Mouse (Mus musculus) liver, postnatal 0 days (tissue): Measurements from ENCODE around the gene Serpinb7. TPM values are rescaled to one million over a fixed set of nuclear protein-coding genes. Genes with fewer than 3 reads are reported as not detected.
A peak's percentile ranks its signal among the peaks of the same experiment; 100 is the strongest.

Experiments
- ATAC-seq: fragments of 200-750 bp; cut with Nextera tagmentation; 2 replicates; pipeline ENCODE4 v1.8.0; 2017; ENCODE audit warnings: mild to moderate bottlenecking, moderate library complexity
- DNase-seq: peaks from one replicate; pipeline ENCODE4 v3.0.0-alpha.2; 2016
- H3K27ac ChIP-seq: fragments of 300-500 bp; sonication (generic); 2 replicates; pipeline ENCODE4 v1.5.1; 2014; ENCODE audit warnings: antibody characterized with exemption, moderate library complexity, mild to moderate bottlenecking, low read depth
- H3K27me3 ChIP-seq: fragments of 300-500 bp; sonication (generic); 2 replicates; pipeline ENCODE4 v1.6.1; 2014; ENCODE audit warnings: low read length, control low read depth, mixed read lengths; ENCODE audit not compliant: insufficient read depth
- H3K36me3 ChIP-seq: fragments of 300-500 bp; sonication (generic); replicated peaks from 2 replicates; pipeline ENCODE4 v1.6.1; 2014; ENCODE audit warnings: mild to moderate bottlenecking, control low read depth, low read length, moderate library complexity, mixed read lengths; ENCODE audit not compliant: insufficient read depth
- H3K4me1 ChIP-seq: fragments of 300-500 bp; sonication (generic); 2 replicates; pipeline ENCODE4 v1.6.1; 2014; ENCODE audit warnings: antibody characterized with exemption, mild to moderate bottlenecking, control low read depth; ENCODE audit not compliant: insufficient read depth
- H3K4me2 ChIP-seq: fragments of 300-500 bp; sonication (generic); 2 replicates; pipeline ENCODE4 v1.6.1; 2014; ENCODE audit warnings: low read depth, mild to moderate bottlenecking, low read length, moderate library complexity, mixed read lengths
- H3K4me3 ChIP-seq: fragments of 300-500 bp; sonication (generic); 2 replicates; pipeline ENCODE4 v1.5.1; 2014; ENCODE audit warnings: low read depth, low read length
- H3K9ac ChIP-seq: fragments of 300-500 bp; sonication (generic); replicated peaks from 2 replicates; pipeline ENCODE4 v1.6.1; 2014; ENCODE audit warnings: mild to moderate bottlenecking, moderate library complexity
- H3K9me3 ChIP-seq: fragments of 300-500 bp; sonication (generic); 2 replicates; pipeline ENCODE4 v1.6.1; 2016; ENCODE audit warnings: mild to moderate bottlenecking, control low read depth, low read length, mixed read lengths
- CTCF ChIP-seq: sonication (generic); IDR thresholded peaks from 2 replicates; pipeline ENCODE4 v1.5.1; 2016; ENCODE audit warnings: antibody characterized with exemption, low read depth
- EP300 ChIP-seq: IDR thresholded peaks from 2 replicates; pipeline ENCODE4 v1.6.1; 2016; ENCODE audit warnings: antibody characterized with exemption, low read depth, mild to moderate bottlenecking
- WGBS: fragments of 180-500 bp; shearing (Covaris S2); extraction: QIAGEN DNeasy Blood & Tissue Kit; methylation state at CpG from one replicate; pipeline ENCODE4 v1.1.7; 2014; ENCODE audit not compliant: insufficient replicate concordance; 5-methylcytosine and 5-hydroxymethylcytosine counted together
- polyA plus RNA-seq: library from polyadenylated mRNA; unstranded; fragments of >200 nt; fragmentation: Nextera tagmentation; extraction: Ambion mirVana; gene quantifications from 2 replicates; pipeline ENCODE4 v1.2.1, GENCODE M21; 2015

Serpinb7 gene
- polyA plus RNA-seq: not detected in 2 replicates

GRCm38 (mm10) chr1:107399355-107399754 is at the start of gene Serpinb7:
Serpinb7 (plus strand) TSS chr1:107399655.
- Histone ChIP-seq H3K27ac (no peak within 1 kb of the TSS), H3K4me2 (no peak within 1 kb of the TSS), H3K27me3 (no peaks in the 10 kb centered on the region), H3K36me3 (no peaks in the 10 kb centered on the region), H3K9ac (no peak within 1 kb of the TSS), H3K4me3 (no peak within 1 kb of the TSS), H3K9me3 (no peaks in the 10 kb centered on the region), H3K4me1 (no peaks in the 10 kb centered on the region)
- TF ChIP-seq CTCF (no peak), EP300 (no peak)
- DNase-seq (no peak), ATAC-seq (no peak)
- WGBS: 64% methylated on average over 3 of the region's 3 CpGs

- Histone ChIP-seq H3K4me2 (no peak overlapping the region), H3K4me1 (no peaks in the 10 kb centered on the region), H3K36me3 (no peaks in the 10 kb centered on the region), H3K27ac (no peak overlapping the region), H3K9ac (no peak overlapping the region), H3K4me3 (no peak overlapping the region), H3K27me3 (no peaks in the 10 kb centered on the region), H3K9me3 (no peaks in the 10 kb centered on the region)
- DNase-seq (no peak), ATAC-seq (no peak)
- no peak for TF ChIP-seq EP300
- no peak for TF ChIP-seq CTCF
- WGBS: 32% methylated on average over 3 of the region's 3 CpGs
Measured at GRCm38 (mm10) chr1:107350392-107350791, 49.1 kb upstream of the Serpinb7 start.

- H3K27me3 ChIP-seq: no peaks in the 10 kb centered on the region
- no peak for DNase-seq
- H3K4me1 ChIP-seq: no peaks in the 10 kb centered on the region
- no peaks in the 10 kb centered on the region for H3K9me3 ChIP-seq
- H3K4me2 ChIP-seq: no peak overlapping the region
- H3K4me3 ChIP-seq: no peak overlapping the region
- WGBS: 34% methylated on average over 2 of the region's 2 CpGs
- ATAC-seq: no peak
- H3K9ac ChIP-seq: no peak overlapping the region
- no peaks in the 10 kb centered on the region for H3K36me3 ChIP-seq
- TF ChIP-seq CTCF: no peak
- H3K27ac ChIP-seq: no peak overlapping the region
Measured at GRCm38 (mm10) chr1:107351115-107351514, 48.3 kb upstream of the Serpinb7 start.

DNA sequence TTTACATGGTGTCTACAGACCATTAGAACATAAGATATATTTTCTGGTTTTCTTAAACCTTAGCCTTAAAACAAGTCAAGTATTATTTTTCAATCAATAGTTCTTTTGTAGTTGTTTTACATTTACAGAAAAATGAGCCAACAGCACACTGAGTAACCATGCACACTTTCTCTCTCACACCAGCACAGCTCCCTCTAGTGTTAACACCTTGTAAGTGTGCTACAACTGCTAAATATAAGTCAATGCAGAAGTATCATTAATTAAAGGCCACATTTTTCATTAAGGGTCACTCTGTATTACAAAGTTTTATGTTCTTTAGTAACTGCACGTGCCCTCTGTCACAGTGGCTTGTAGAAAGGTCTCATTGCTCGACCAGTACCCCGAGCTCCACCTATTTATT is 46.4 kb upstream of the Serpinb7 start:
- no peak overlapping the region for H3K9ac ChIP-seq
- 25% methylated on average over 3 of the region's 3 CpGs for WGBS
- no peaks in the 10 kb centered on the region for H3K4me1 ChIP-seq
- H3K27me3 ChIP-seq: no peaks in the 10 kb centered on the region
- no peak overlapping the region for H3K4me3 ChIP-seq
- no peak overlapping the region for H3K4me2 ChIP-seq
- no peak for ATAC-seq
- H3K27ac ChIP-seq: no peak overlapping the region
- TF ChIP-seq CTCF (peak; percentile 60), EP300 (no peak)
- H3K36me3 ChIP-seq: no peaks in the 10 kb centered on the region
- H3K9me3 ChIP-seq: no peaks in the 10 kb centered on the region
- DNase-seq: no peak

- TF ChIP-seq EP300 (no peak), CTCF (no peak)
- 52% methylated on average over 1 of the region's 1 CpGs for WGBS
- H3K4me3 ChIP-seq: no peak within 1 kb of the TSS
- DNase-seq: no peak
- H3K9me3 ChIP-seq: no peaks in the 10 kb centered on the region
- H3K4me2 ChIP-seq: no peak within 1 kb of the TSS
- ATAC-seq: no peak
- H3K27ac ChIP-seq: no peak within 1 kb of the TSS
- no peaks in the 10 kb centered on the region for H3K36me3 ChIP-seq
- H3K9ac ChIP-seq: no peak within 1 kb of the TSS
- H3K27me3 ChIP-seq: no peaks in the 10 kb centered on the region
- no peaks in the 10 kb centered on the region for H3K4me1 ChIP-seq
Measured at GRCm38 (mm10) chr1:107360898-107361297, 38.6 kb upstream of the Serpinb7 start, which contains the start of gene Serpinb11. Serpinb11 (plus strand) TSS chr1:107361198.

DNA sequence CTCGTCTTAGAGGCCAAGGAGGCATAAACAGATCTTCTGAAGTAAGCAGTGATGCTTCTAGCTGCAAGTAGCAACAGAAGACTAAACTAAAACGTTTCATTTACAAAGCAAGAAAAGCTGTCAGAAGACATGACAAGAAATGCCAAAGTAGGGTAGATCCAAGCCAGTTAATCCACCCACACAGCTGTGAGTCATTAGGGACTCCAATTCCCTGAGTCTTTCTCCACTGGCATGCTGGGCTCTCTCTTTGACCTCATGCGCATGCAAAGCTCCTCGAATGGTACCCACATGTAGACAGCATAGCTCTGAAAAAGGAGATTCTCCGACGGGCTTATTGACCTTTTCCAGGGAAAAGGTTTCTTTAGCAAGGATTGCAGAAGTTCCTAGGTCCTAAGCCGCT is 33.5 kb upstream of the Serpinb7 start:
- ATAC-seq (no peak), DNase-seq (no peak)
- TF ChIP-seq EP300: no peak
- TF ChIP-seq CTCF: no peak
- H3K36me3 ChIP-seq: no peaks in the 10 kb centered on the region
- H3K4me3 ChIP-seq: no peak overlapping the region
- no peak overlapping the region for H3K27ac ChIP-seq
- no peak overlapping the region for H3K9ac ChIP-seq
- WGBS: 72% methylated on average over 7 of the region's 7 CpGs
- no peaks in the 10 kb centered on the region for H3K4me1 ChIP-seq
- no peaks in the 10 kb centered on the region for H3K27me3 ChIP-seq
- no peaks in the 10 kb centered on the region for H3K9me3 ChIP-seq
- H3K4me2 ChIP-seq: no peak overlapping the region

DNA sequence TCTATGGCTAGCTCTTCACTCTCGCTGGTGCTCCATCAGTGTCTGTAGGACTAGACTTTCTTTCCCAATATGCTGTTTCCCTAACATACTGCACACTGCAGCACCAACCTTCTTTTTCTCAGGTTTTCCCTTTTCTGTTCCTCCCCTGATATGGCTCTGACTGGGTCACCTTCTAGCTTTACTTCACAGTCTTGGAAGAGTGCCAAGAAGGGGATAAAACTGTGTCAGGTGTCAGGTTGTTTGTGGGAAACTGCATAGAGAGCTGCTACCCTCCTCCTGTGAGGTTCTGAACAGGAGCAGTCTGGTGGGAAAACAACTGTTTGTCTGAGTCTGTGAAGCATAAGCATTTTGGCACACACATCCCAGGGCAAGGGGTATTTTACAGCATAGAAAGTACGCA is 30.5 kb upstream of the Serpinb7 start:
- ATAC-seq (no peak), DNase-seq (no peak)
- Histone ChIP-seq H3K4me3 (no peak overlapping the region), H3K4me1 (no peaks in the 10 kb centered on the region), H3K27me3 (no peaks in the 10 kb centered on the region), H3K9ac (no peak overlapping the region), H3K36me3 (no peaks in the 10 kb centered on the region), H3K27ac (no peak overlapping the region), H3K9me3 (no peaks in the 10 kb centered on the region), H3K4me2 (no peak overlapping the region)
- TF ChIP-seq CTCF: no peak
- no peak for TF ChIP-seq EP300
- WGBS: 61% methylated on average over 2 of the region's 2 CpGs
